Comparison of ENCODE assay signal across 22 mouse cellular contexts in genomic region chr12:106139927-106140326, GRCm38 (mm10).
DNase-seq lines count a peak whose midpoint lies in the region; ATAC-seq and TF ChIP-seq lines count a peak whose summit lies in the region.
"Had no signal": no experiment of that assay in that cellular context is flagged by ENCODE, and none has a peak within 500 bp of the region (broad histone marks: within the 10 kb centered on the region; RNA-seq: fewer than 3 reads in every experiment).

No protein-coding gene starts in this region.

- ATAC-seq in midbrain, embryonic 11.5 days (ENCODE audit: low FRiP score) = no peak
- 0 out of 2 replicates have a peak, but pooled peaks have one; percentile 40 for ATAC-seq in hindbrain, embryonic 13.5 days (ENCODE audit: low FRiP score)
- ATAC-seq in neural tube, embryonic 14.5 days (ENCODE audit: low read depth) = no peak
- ATAC-seq in granulocyte monocyte progenitor cell, adult 5-6 weeks (replicated peaks; ENCODE audit: poor library complexity, severe bottlenecking) = no peak
- ATAC-seq: inflammation-experienced regulatory T-cells, adult 6 months; liver, postnatal 0 days had no signal

- H3K36me3 ChIP-seq in midbrain, embryonic 10.5 days = no peaks in the 10 kb centered on the region
- no peaks in the 10 kb centered on the region for H3K36me3 ChIP-seq in midbrain, embryonic 11.5 days (ENCODE audit: control insufficient read depth, insufficient read depth, low read length)
- H3K36me3 ChIP-seq in ES-E14 (ENCODE audit: control insufficient read depth, insufficient read depth, low read length, poor library complexity, severe bottlenecking) = no peaks in the 10 kb centered on the region
- no peaks in the 10 kb centered on the region for H3K36me3 ChIP-seq in hindbrain, embryonic 13.5 days
- H3K36me3 ChIP-seq in neural tube, embryonic 14.5 days (ENCODE audit: control insufficient read depth, insufficient read depth, low read length) = no peaks in the 10 kb centered on the region
- H3K36me3 ChIP-seq: embryonic facial prominence, embryonic 13.5 days; heart, embryonic 12.5 days had no signal

- 68% methylated on average over 5 of the region's 5 CpGs for WGBS in midbrain, embryonic 10.5 days
- 71% methylated on average over 5 of the region's 5 CpGs for WGBS in midbrain, embryonic 11.5 days
- 61% methylated on average over 5 of the region's 5 CpGs for WGBS in hindbrain, embryonic 13.5 days
- 62% methylated on average over 5 of the region's 5 CpGs for WGBS in neural tube, embryonic 14.5 days

- H3K4me2 ChIP-seq in midbrain, embryonic 11.5 days = no peak overlapping the region
- H3K4me2 ChIP-seq in hindbrain, embryonic 13.5 days = no peak overlapping the region
- no peak overlapping the region for H3K4me2 ChIP-seq in neural tube, embryonic 14.5 days (ENCODE audit: low read depth, low read length)
- H3K4me2 ChIP-seq: embryonic facial prominence, embryonic 13.5 days; heart, embryonic 12.5 days had no signal

- H3K4me1 ChIP-seq in midbrain, embryonic 10.5 days = peaks cover 6% of the 10 kb centered on the region; the same call in 1 of the 2 replicates
- H3K4me1 ChIP-seq in midbrain, embryonic 11.5 days (ENCODE audit: control insufficient read depth, insufficient read depth, low read length) = no peaks in the 10 kb centered on the region
- H3K4me1 ChIP-seq in ES-E14 (ENCODE audit: control insufficient read depth in 2 of 2, insufficient read depth in 2 of 2, low read length in 2 of 2, poor library complexity in 1 of 2) = peaks cover 3 to 22% of the 10 kb centered on the region in 2 experiments; a peak in 3 of 4 replicates
- peaks cover 45% of the 10 kb centered on the region for H3K4me1 ChIP-seq in hindbrain, embryonic 13.5 days (replicated peaks)
- H3K4me1 ChIP-seq in neural tube, embryonic 14.5 days (ENCODE audit: control insufficient read depth, insufficient read depth, low read length) = peaks cover 3% of the 10 kb centered on the region; the same call in 1 of the 2 replicates
- H3K4me1 ChIP-seq: heart, embryonic 12.5 days had no signal

- H3K9ac ChIP-seq in midbrain, embryonic 11.5 days (ENCODE audit: low read length) = no peak overlapping the region
- no peak overlapping the region; the same call in 1 of the 2 replicates for H3K9ac ChIP-seq in ES-E14 (ENCODE audit: insufficient read depth, low read depth, low read length, poor library complexity, severe bottlenecking)
- no peak overlapping the region for H3K9ac ChIP-seq in hindbrain, embryonic 13.5 days
- H3K9ac ChIP-seq in neural tube, embryonic 14.5 days (replicated peaks; ENCODE audit: low read depth, low read length) = no peak overlapping the region
- H3K9ac ChIP-seq: embryonic facial prominence, embryonic 13.5 days; heart, embryonic 12.5 days; liver, postnatal 0 days had no signal

- H3K4me3 ChIP-seq in midbrain, embryonic 10.5 days = no peak overlapping the region
- H3K4me3 ChIP-seq in midbrain, embryonic 11.5 days (ENCODE audit: low read depth, low read length) = no peak overlapping the region
- no peak overlapping the region for H3K4me3 ChIP-seq in ES-E14 (ENCODE audit: insufficient read depth in 1 of 2, low read depth in 1 of 2, low read length in 2 of 2, poor library complexity in 1 of 2, severe bottlenecking in 1 of 2)
- H3K4me3 ChIP-seq in hindbrain, embryonic 13.5 days = no peak overlapping the region
- H3K4me3 ChIP-seq in neural tube, embryonic 14.5 days (ENCODE audit: low read depth, low read length) = no peak overlapping the region
- H3K4me3 ChIP-seq: embryonic facial prominence, embryonic 13.5 days; heart, embryonic 12.5 days; left cerebral cortex, adult 2 months had no signal

- no peak for DNase-seq in midbrain, embryonic 10.5 days (ENCODE audit: low spot score)
- no peak for DNase-seq in midbrain, embryonic 11.5 days (ENCODE audit: low spot score, missing footprints)
- peak; percentile 60 for DNase-seq in ES-E14 (ENCODE audit: low read depth, low spot score)
- no peak for DNase-seq in layer of hippocampus, adult 9-10 months (ENCODE audit: low spot score)
- DNase-seq: adrenal gland, adult 8-10 months; cerebellum, adult 9-10 months; heart, adult 11 months; heart, postnatal 14 days; kidney, adult 9 months; kidney, postnatal 25 days; left cerebral cortex, postnatal 4 days; liver; liver, postnatal 0 days; lung, postnatal 10 days; thymus, adult 2 months had no signal

- in situ Hi-C loops in ES-E14 (cut with MboI; ENCODE audit: low sequenced_read_pairs in 2 of 2, unreplicated experiment in 2 of 2) = no loop called here

- peak overlapping the region; percentile 13; the same call in 1 of the 2 replicates for H3K27ac ChIP-seq in midbrain, embryonic 10.5 days (replicated peaks)
- H3K27ac ChIP-seq in midbrain, embryonic 11.5 days (ENCODE audit: low read depth, low read length) = no peak overlapping the region
- peak overlapping the region; percentile 51 for H3K27ac ChIP-seq in ES-E14 (ENCODE audit: insufficient read depth, low read depth, low read length, poor library complexity, severe bottlenecking)
- H3K27ac ChIP-seq in hindbrain, embryonic 13.5 days = peak overlapping the region; percentile 40; the same call in 1 of the 2 replicates
- 0 out of 2 replicates have a peak overlapping the region, but pooled peaks have one; percentile 12 for H3K27ac ChIP-seq in neural tube, embryonic 14.5 days (ENCODE audit: low read depth, low read length)
- H3K27ac ChIP-seq: embryonic facial prominence, embryonic 13.5 days; left cerebral cortex, adult 2 months had no signal

- H3K9me3 ChIP-seq in midbrain, embryonic 10.5 days (replicated peaks) = no peaks in the 10 kb centered on the region
- H3K9me3 ChIP-seq in midbrain, embryonic 11.5 days (ENCODE audit: control insufficient read depth, low read length) = no peaks in the 10 kb centered on the region
- H3K9me3 ChIP-seq in ES-E14 (ENCODE audit: control insufficient read depth, insufficient read depth, low read depth, low read length) = no peaks in the 10 kb centered on the region
- no peaks in the 10 kb centered on the region for H3K9me3 ChIP-seq in hindbrain, embryonic 13.5 days
- no peaks in the 10 kb centered on the region for H3K9me3 ChIP-seq in neural tube, embryonic 14.5 days (ENCODE audit: control insufficient read depth, low read length)
- H3K9me3 ChIP-seq: embryonic facial prominence, embryonic 13.5 days; heart, embryonic 12.5 days had no signal

- no peaks in the 10 kb centered on the region for H3K27me3 ChIP-seq in midbrain, embryonic 10.5 days (ENCODE audit: low read depth, poor library complexity, severe bottlenecking)
- no peaks in the 10 kb centered on the region for H3K27me3 ChIP-seq in midbrain, embryonic 11.5 days (ENCODE audit: control insufficient read depth, insufficient read depth, low read length)
- H3K27me3 ChIP-seq in hindbrain, embryonic 13.5 days = no peaks in the 10 kb centered on the region
- no peaks in the 10 kb centered on the region for H3K27me3 ChIP-seq in neural tube, embryonic 14.5 days (ENCODE audit: control insufficient read depth, insufficient read depth, low read length)
- H3K27me3 ChIP-seq: heart, embryonic 12.5 days had no signal

TF ChIP-seq in ES-E14, 5 proteins besides CTCF, POLR2A, EP300 and RAD21:
- no peak for TF ChIP-seq HCFC1 (IDR thresholded peaks at IDR 0.05; ENCODE audit: borderline replicate concordance, insufficient read depth, low read length)
- TF ChIP-seq MAFK (IDR thresholded peaks at IDR 0.05; ENCODE audit: insufficient read depth, low read depth, low read length) = no peak
